In genomic region chr8:73275445-73275844, GRCm38 (mm10) we compare ENCODE assay signal across 5 mouse cellular contexts.
DNase-seq lines count a peak whose midpoint lies in the region; ATAC-seq and TF ChIP-seq lines count a peak whose summit lies in the region.
"Not testable (repeated sequence)": the region's sequence is repeated elsewhere in the genome, so short reads cannot be mapped to it uniquely, and the experiment has no call there.

No protein-coding gene starts in this region.

- TF ChIP-seq CTCF in gastrocnemius, adult 2 months (IDR thresholded peaks at IDR 0.05) = not testable (repeated sequence)

- H3K9ac ChIP-seq in forebrain, embryonic 15.5 days (replicated peaks); heart, embryonic 15.5 days; hindbrain, embryonic 15.5 days; lung, embryonic 16.5 days (ENCODE audit: low read length): not testable (repeated sequence)

- WGBS in forebrain, embryonic 15.5 days = 65% methylated on average over 4 of the region's 4 CpGs
- WGBS in heart, embryonic 15.5 days = 34% methylated on average over 4 of the region's 4 CpGs
- 49% methylated on average over 4 of the region's 4 CpGs for WGBS in hindbrain, embryonic 15.5 days
- 51% methylated on average over 4 of the region's 4 CpGs for WGBS in lung, embryonic 16.5 days

- not testable (repeated sequence) for H3K4me1 ChIP-seq in forebrain, embryonic 15.5 days; hindbrain, embryonic 15.5 days (replicated peaks); lung, embryonic 16.5 days (replicated peaks; ENCODE audit: control insufficient read depth, insufficient read depth, low read length)
- H3K4me1 ChIP-seq in heart, embryonic 15.5 days (replicated peaks) = peaks cover 22% of the 10 kb centered on the region; the same call in 1 of the 2 replicates

- not testable (repeated sequence) for H3K9me3 ChIP-seq in forebrain, embryonic 15.5 days; heart, embryonic 15.5 days (replicated peaks); hindbrain, embryonic 15.5 days; lung, embryonic 16.5 days (ENCODE audit: control insufficient read depth, low read length)

- not testable (repeated sequence) for H3K4me2 ChIP-seq in forebrain, embryonic 15.5 days (replicated peaks); heart, embryonic 15.5 days; hindbrain, embryonic 15.5 days; lung, embryonic 16.5 days (ENCODE audit: low read depth, low read length)

- not testable (repeated sequence) for H3K36me3 ChIP-seq in forebrain, embryonic 15.5 days; heart, embryonic 15.5 days; hindbrain, embryonic 15.5 days; lung, embryonic 16.5 days (ENCODE audit: control insufficient read depth, insufficient read depth, low read length)

- not testable (repeated sequence) for H3K27ac ChIP-seq in forebrain, embryonic 15.5 days (replicated peaks); hindbrain, embryonic 15.5 days (replicated peaks); lung, embryonic 16.5 days (ENCODE audit: low read length)
- peak overlapping the region; percentile 57 for H3K27ac ChIP-seq in gastrocnemius, adult 2 months
- peak overlapping the region; percentile 49; the same call in 1 of the 2 replicates for H3K27ac ChIP-seq in heart, embryonic 15.5 days

- not testable (repeated sequence) for H3K4me3 ChIP-seq in forebrain, embryonic 15.5 days; gastrocnemius, adult 2 months; heart, embryonic 15.5 days; hindbrain, embryonic 15.5 days; lung, embryonic 16.5 days (ENCODE audit: low read length)

- H3K27me3 ChIP-seq in forebrain, embryonic 15.5 days; heart, embryonic 15.5 days; hindbrain, embryonic 15.5 days; lung, embryonic 16.5 days (ENCODE audit: control insufficient read depth, insufficient read depth, low read depth, low read length): not testable (repeated sequence)

- peak; percentile 24; the same call in 1 of the 2 replicates for ATAC-seq in forebrain, embryonic 15.5 days (replicated peaks)
- not testable (repeated sequence) for ATAC-seq in heart, embryonic 15.5 days (replicated peaks; ENCODE audit: insufficient number of reproducible peaks, insufficient read depth, low FRiP score, low read depth)
- peak; percentile 62 for ATAC-seq in hindbrain, embryonic 15.5 days (ENCODE audit: low FRiP score, low read depth)
- peak; percentile 61 for ATAC-seq in lung, embryonic 16.5 days (ENCODE audit: low read depth)

- intact Hi-C loops in gastrocnemius, adult 2 months (cut with DNase I) = not testable (repeated sequence)

- not testable (repeated sequence) for DNase-seq in gastrocnemius, adult 2 months
